Mouse (Mus musculus) liver, embryonic 14.5 days (tissue): ENCODE data around the gene Hsd17b3.

ENCODE experiments used
- CTCF ChIP-seq: IDR thresholded peaks from 2 replicates; pipeline ENCODE4 v1.5.1; 2016; ENCODE audit warnings: antibody characterized with exemption, low read depth, control low read depth
- EP300 ChIP-seq: IDR thresholded peaks from 2 replicates; pipeline ENCODE4 v1.6.1; 2016; ENCODE audit warnings: antibody characterized with exemption, low read depth

GRCm38 (mm10) chr13:64110421-64110820, 21.4 kb upstream of the Hsd17b3 start:
- no peak for TF ChIP-seq CTCF
- no peak for TF ChIP-seq EP300
